Mouse (Mus musculus) left cerebral cortex, postnatal 10 days (tissue): Measurements from ENCODE around the gene Klk7. TPM values are rescaled to one million over a fixed set of nuclear protein-coding genes. Genes with fewer than 3 reads are reported as not detected.

Experiments
- DNase-seq, 2 experiments: peaks; one replicate each; pipeline ENCODE4 v3.0.0; 2021 to 2022; ENCODE audit warnings: low spot score in 2 of 2, mixed read lengths in 1 of 2; ENCODE audit errors: extremely low spot score in 1 of 2
- intact Hi-C: fragments of 180-260 bp; cut with DNase I; formaldehyde crosslinking; loops from one replicate; pipeline ENCODE4 v1.15.1; 2025
- total RNA-seq, 2 experiments: library from RNA; stranded (reverse); gene quantifications; 2 replicates each; pipeline ENCODE4 v1.2.3; 2021

Klk7 gene
- total RNA-seq, 2 experiments from 2014 or later, result not detected

- DNase-seq, result no peak
- intact Hi-C loops, result no loop called here
Observed at GRCm38 (mm10) chr7:43857501-43857900, 46.4 kb downstream of the Klk7 start.

GRCm38 (mm10) chr7:43860411-43860810 lies 49.3 kb downstream of the Klk7 start:
- no peak for DNase-seq
- intact Hi-C loops, result loop anchor here (5.0 kb wide), 1 partner anchor 38 kb away; the partner anchor contains the start of gene Klk6

Other genes with a start within 250 kb of the Klk7 start
- 1 to 10 TPM; 5.1 to 5.8 TPM for gene Zfp658, start 249.0 kb upstream of the Klk7 start, total RNA-seq
- 10 to 100 TPM; 17.1 to 26.4 TPM for gene Zfp719, start 231.7 kb upstream of the Klk7 start, total RNA-seq
- not detected for gene Zfp819, start 204.1 kb upstream of the Klk7 start, total RNA-seq
- gene Ceacam18, start 176.6 kb upstream of the Klk7 start, total RNA-seq, result under 1 TPM in 1 of 2 experiments, not detected in 1; 0.18 TPM
- 1 to 10 TPM; 1.1 TPM for gene Siglece, start 151.1 kb upstream of the Klk7 start, total RNA-seq
- gene Ctu1, start 139.3 kb upstream of the Klk7 start, total RNA-seq, result 10 to 100 TPM; 12.4 TPM
- gene Klk14, start 120.9 kb upstream of the Klk7 start, total RNA-seq, result not detected
- gene Klk13, start 98.7 kb upstream of the Klk7 start, total RNA-seq, result not detected
- not detected for gene Klk12, start 42.4 kb upstream of the Klk7 start, total RNA-seq
- not detected for gene Klk11, start 36.7 kb upstream of the Klk7 start, total RNA-seq
- not detected for gene Klk10, start 30.3 kb upstream of the Klk7 start, total RNA-seq
- gene Klk9, start 19.4 kb upstream of the Klk7 start, total RNA-seq, result not detected
- gene Klk8, start 13.7 kb upstream of the Klk7 start, total RNA-seq, result 1 to 10 TPM; 6.7 to 6.9 TPM
- gene Klk6, start 13.2 kb downstream of the Klk7 start, total RNA-seq, result not detected
- not detected for gene Klk5, start 30.7 kb downstream of the Klk7 start, total RNA-seq
- not detected for gene Klk4, start 69.9 kb downstream of the Klk7 start, total RNA-seq
- not detected for gene Klk15, start 122.4 kb downstream of the Klk7 start, total RNA-seq
- gene Klk1b8, start 139.4 kb downstream of the Klk7 start, total RNA-seq, result not detected
- not detected for gene Klk1b1, start 155.5 kb downstream of the Klk7 start, total RNA-seq
- not detected for gene Klk1b9, start 164.8 kb downstream of the Klk7 start, total RNA-seq
- gene Klk1b11, start 184.6 kb downstream of the Klk7 start, total RNA-seq, result not detected
- gene Klk1b26, start 200.9 kb downstream of the Klk7 start, total RNA-seq, result not detected
- gene Klk1b27, start 241.0 kb downstream of the Klk7 start, total RNA-seq, result not detected